Mouse (Mus musculus) lung, embryonic 16.5 days (tissue): ENCODE data around the gene Gm4707. TPM values are rescaled to one million over a fixed set of nuclear protein-coding genes. Genes with fewer than 3 reads are reported as not detected.

Experiments used
- ATAC-seq: fragments of 200-750 bp; cut with Nextera tagmentation; 2 replicates; pipeline ENCODE4 v1.8.0; 2017; ENCODE audit warnings: low read depth, mild to moderate bottlenecking, moderate library complexity
- H3K27ac ChIP-seq: fragments of 300-500 bp; sonication (generic); 2 replicates; pipeline ENCODE4 v1.5.1; 2014; ENCODE audit warnings: mild to moderate bottlenecking, control low read depth, low read length
- H3K27me3 ChIP-seq: fragments of 300-500 bp; sonication (generic); 2 replicates; pipeline ENCODE4 v1.6.1; 2014; ENCODE audit warnings: low read depth, low read length, mixed read lengths; ENCODE audit not compliant: control insufficient read depth, insufficient read depth
- H3K36me3 ChIP-seq: fragments of 300-500 bp; sonication (generic); 2 replicates; pipeline ENCODE4 v1.6.1; 2014; ENCODE audit warnings: low read length; ENCODE audit not compliant: control insufficient read depth, insufficient read depth
- H3K4me1 ChIP-seq: fragments of 300-500 bp; sonication (generic); replicated peaks from 2 replicates; pipeline ENCODE4 v1.6.1; 2014; ENCODE audit warnings: low read length, mixed read lengths; ENCODE audit not compliant: control insufficient read depth, insufficient read depth
- H3K4me2 ChIP-seq: fragments of 300-500 bp; sonication (generic); 2 replicates; pipeline ENCODE4 v1.6.1; 2014; ENCODE audit warnings: low read depth, low read length, control low read depth
- H3K4me3 ChIP-seq: fragments of 300-500 bp; sonication (generic); 2 replicates; pipeline ENCODE4 v1.5.1; 2014; ENCODE audit warnings: mild to moderate bottlenecking, low read length, control low read depth
- H3K9ac ChIP-seq: fragments of 300-500 bp; sonication (generic); 2 replicates; pipeline ENCODE4 v1.6.1; 2014; ENCODE audit warnings: low read length, control low read depth
- H3K9me3 ChIP-seq: fragments of 300-500 bp; sonication (generic); 2 replicates; pipeline ENCODE4 v1.6.1; 2016; ENCODE audit warnings: low read length; ENCODE audit not compliant: control insufficient read depth
- WGBS: fragments of 180-500 bp; shearing (Covaris S2); extraction: QIAGEN DNeasy Blood & Tissue Kit; methylation state at CpG from one replicate; pipeline ENCODE4 v1.1.7; 2014; 5-methylcytosine and 5-hydroxymethylcytosine counted together
- polyA plus RNA-seq: library from polyadenylated mRNA; unstranded; fragments of >200 nt; fragmentation: Nextera tagmentation; extraction: Ambion mirVana; gene quantifications from 2 replicates; pipeline ENCODE4 v1.2.1, GENCODE M21; 2015

Gm4707 gene
- polyA plus RNA-seq, 1 experiment from 2014 or later: 3.0 TPM

- no peaks in the 10 kb centered on the region for H3K27me3 ChIP-seq
- H3K4me2 ChIP-seq: no peak overlapping the region
- H3K36me3 ChIP-seq: no peaks in the 10 kb centered on the region
- H3K4me3 ChIP-seq: no peak overlapping the region
- no peak for ATAC-seq
- no peaks in the 10 kb centered on the region for H3K4me1 ChIP-seq
- H3K9ac ChIP-seq: no peak overlapping the region
- no peaks in the 10 kb centered on the region for H3K9me3 ChIP-seq
- WGBS: 88% methylated on average over 7 of the region's 7 CpGs
- H3K27ac ChIP-seq: no peak overlapping the region
Observed at GRCm38 (mm10) chr17:71483418-71484060, 23.8 kb upstream of the Gm4707 start.

- WGBS: 47% methylated on average over 5 of the region's 5 CpGs
- no peaks in the 10 kb centered on the region for H3K9me3 ChIP-seq
- 0 out of 2 replicates have a peak, but pooled peaks cover 2% of the 10 kb centered on the region for H3K4me1 ChIP-seq
- H3K27me3 ChIP-seq: no peaks in the 10 kb centered on the region
- no peak overlapping the region for H3K27ac ChIP-seq
- H3K4me3 ChIP-seq: no peak overlapping the region
- no peaks in the 10 kb centered on the region for H3K36me3 ChIP-seq
- H3K9ac ChIP-seq: no peak overlapping the region
- ATAC-seq: no peak
- no peak overlapping the region for H3K4me2 ChIP-seq
Observed at GRCm38 (mm10) chr17:71479381-71479901, 19.7 kb upstream of the Gm4707 start.

GRCm38 (mm10) chr17:71477481-71477880, 17.8 kb upstream of the Gm4707 start:
- no peak overlapping the region for H3K4me2 ChIP-seq
- H3K9me3 ChIP-seq: no peaks in the 10 kb centered on the region
- H3K9ac ChIP-seq: no peak overlapping the region
- no peak overlapping the region for H3K4me3 ChIP-seq
- no peaks in the 10 kb centered on the region for H3K27me3 ChIP-seq
- H3K36me3 ChIP-seq: no peaks in the 10 kb centered on the region
- no peak overlapping the region for H3K27ac ChIP-seq
- 91% methylated on average over 8 of the region's 8 CpGs for WGBS
- ATAC-seq: no peak
- H3K4me1 ChIP-seq: peaks cover 12% of the 10 kb centered on the region

- H3K4me3 ChIP-seq: peak overlapping the region; percentile 92
- H3K4me2 ChIP-seq: peak overlapping the region; percentile 85
- H3K9me3 ChIP-seq: no peaks in the 10 kb centered on the region
- WGBS: 74% methylated on average over 7 of the region's 7 CpGs
- peaks cover 12% of the 10 kb centered on the region for H3K4me1 ChIP-seq
- H3K27me3 ChIP-seq: no peaks in the 10 kb centered on the region
- H3K27ac ChIP-seq: peak overlapping the region; percentile 99
- no peak for ATAC-seq
- peak overlapping the region; percentile 97 for H3K9ac ChIP-seq
- no peaks in the 10 kb centered on the region for H3K36me3 ChIP-seq
Observed at GRCm38 (mm10) chr17:71476346-71477020, 16.8 kb upstream of the Gm4707 start.

- Histone ChIP-seq H3K9me3 (no peaks in the 10 kb centered on the region), H3K9ac (peak overlapping the region; percentile 97), H3K36me3 (no peaks in the 10 kb centered on the region), H3K4me2 (peak overlapping the region; percentile 85), H3K4me1 (peaks cover 12% of the 10 kb centered on the region), H3K27me3 (no peaks in the 10 kb centered on the region), H3K4me3 (peak overlapping the region; percentile 92), H3K27ac (peak overlapping the region; percentile 99)
- under 1% methylated on average over 30 of the region's 31 CpGs for WGBS
- peak; percentile 73 for ATAC-seq
Observed at GRCm38 (mm10) chr17:71475705-71476089, 16.0 kb upstream of the Gm4707 start.

GRCm38 (mm10) chr17:71474762-71475704, 15.3 kb upstream of the Gm4707 start, which contains the start of gene Smchd1:
Smchd1 (minus strand) TSS chr17:71475343.
- Histone ChIP-seq H3K9ac (peak within 1 kb of the TSS; percentile 97), H3K4me1 (peaks cover 12% of the 10 kb centered on the region), H3K36me3 (no peaks in the 10 kb centered on the region), H3K27ac (peak within 1 kb of the TSS; percentile 99), H3K27me3 (no peaks in the 10 kb centered on the region), H3K4me2 (peak within 1 kb of the TSS; percentile 85), H3K9me3 (no peaks in the 10 kb centered on the region), H3K4me3 (peak within 1 kb of the TSS; percentile 92)
- ATAC-seq: peak; percentile 98
- under 1% methylated on average over 89 of the region's 109 CpGs for WGBS

DNA sequence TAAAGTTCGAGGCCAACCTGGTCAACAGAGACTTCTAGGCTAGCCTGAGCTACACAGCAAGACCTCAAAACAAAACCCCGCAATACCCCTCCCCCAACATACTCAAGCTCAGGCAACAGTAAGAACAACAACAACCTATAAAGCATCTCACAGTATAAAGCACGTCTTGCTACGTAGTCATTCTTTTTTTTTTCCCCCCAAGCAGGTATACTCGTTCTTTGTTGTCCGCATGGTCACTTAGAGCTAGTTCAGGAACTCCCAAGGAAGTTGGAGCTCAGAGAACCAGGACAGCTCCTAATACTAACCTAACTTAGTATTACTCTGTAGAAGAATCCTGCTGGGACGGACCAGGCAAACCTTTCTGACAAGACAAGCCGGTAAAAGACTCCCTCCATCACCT, 14.4 kb upstream of the Gm4707 start:
- Histone ChIP-seq H3K9me3 (no peaks in the 10 kb centered on the region), H3K36me3 (no peaks in the 10 kb centered on the region), H3K4me2 (peak overlapping the region; percentile 85), H3K27me3 (no peaks in the 10 kb centered on the region), H3K27ac (peak overlapping the region; percentile 99; the same call in 1 of the 2 replicates), H3K4me3 (peak overlapping the region; percentile 92), H3K4me1 (peaks cover 12% of the 10 kb centered on the region), H3K9ac (peak overlapping the region; percentile 97)
- WGBS: 9% methylated on average over 8 of the region's 8 CpGs
- ATAC-seq: no peak

- no peaks in the 10 kb centered on the region for H3K27me3 ChIP-seq
- no peak for ATAC-seq
- no peak overlapping the region for H3K9ac ChIP-seq
- whole genome bisulfite sequencing: 69% methylated on average over 2 of the region's 2 CpGs
- no peak overlapping the region for H3K4me2 ChIP-seq
- H3K9me3 ChIP-seq: no peaks in the 10 kb centered on the region
- no peak overlapping the region for H3K4me3 ChIP-seq
- H3K4me1 ChIP-seq: peaks cover 10% of the 10 kb centered on the region
- no peak overlapping the region for H3K27ac ChIP-seq
- H3K36me3 ChIP-seq: no peaks in the 10 kb centered on the region
Observed at GRCm38 (mm10) chr17:71471261-71471660, 11.5 kb upstream of the Gm4707 start.
